Mouse (Mus musculus) ovary, postnatal 14 days (tissue): ENCODE results near the gene Cpox.

ENCODE experiments used
- DNase-seq: peaks from one replicate; pipeline ENCODE4 v3.0.0; 2022; ENCODE audit warnings: low spot score

The Cpox gene

DNA sequence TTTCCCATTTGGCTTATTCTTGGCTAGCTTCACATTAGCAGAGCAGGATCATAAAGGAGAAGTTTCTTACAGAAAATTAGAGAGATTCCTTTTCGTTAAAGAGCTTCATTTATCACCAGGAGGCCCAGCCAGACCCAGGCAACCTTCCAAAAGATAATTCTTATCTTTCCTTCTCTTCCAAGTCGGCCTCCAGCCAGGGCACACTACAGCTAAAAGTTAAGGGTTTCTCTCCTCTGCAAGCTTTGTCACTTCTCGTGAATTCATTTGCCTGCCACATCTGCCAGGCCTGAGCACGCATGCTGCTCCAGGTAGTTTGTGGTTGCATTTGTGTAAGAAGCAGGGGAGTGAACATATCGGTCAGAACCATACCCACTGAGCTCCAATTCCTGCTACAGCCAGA is 828 bp upstream of the Cpox start:
- no peak for DNase-seq

DNA sequence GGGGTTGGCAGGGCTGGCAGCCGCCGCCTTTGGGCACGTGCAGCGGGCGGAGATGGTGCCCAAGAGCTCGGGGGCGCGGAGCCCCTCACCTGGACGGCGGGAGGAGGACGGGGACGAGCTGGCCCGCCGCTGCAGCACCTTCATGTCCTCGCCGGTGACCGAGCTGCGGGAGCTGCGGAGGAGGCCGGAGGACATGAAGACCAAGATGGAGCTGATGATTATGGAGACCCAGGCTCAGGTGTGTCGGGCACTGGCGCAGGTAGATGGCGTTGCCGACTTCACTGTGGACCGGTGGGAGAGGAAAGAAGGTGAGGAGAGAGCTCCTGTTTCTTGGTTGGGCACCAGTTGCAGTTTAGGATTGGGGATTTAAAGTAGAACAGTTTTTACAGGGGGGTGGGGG is 551 bp downstream of the Cpox start:
- no peak for DNase-seq

DNA sequence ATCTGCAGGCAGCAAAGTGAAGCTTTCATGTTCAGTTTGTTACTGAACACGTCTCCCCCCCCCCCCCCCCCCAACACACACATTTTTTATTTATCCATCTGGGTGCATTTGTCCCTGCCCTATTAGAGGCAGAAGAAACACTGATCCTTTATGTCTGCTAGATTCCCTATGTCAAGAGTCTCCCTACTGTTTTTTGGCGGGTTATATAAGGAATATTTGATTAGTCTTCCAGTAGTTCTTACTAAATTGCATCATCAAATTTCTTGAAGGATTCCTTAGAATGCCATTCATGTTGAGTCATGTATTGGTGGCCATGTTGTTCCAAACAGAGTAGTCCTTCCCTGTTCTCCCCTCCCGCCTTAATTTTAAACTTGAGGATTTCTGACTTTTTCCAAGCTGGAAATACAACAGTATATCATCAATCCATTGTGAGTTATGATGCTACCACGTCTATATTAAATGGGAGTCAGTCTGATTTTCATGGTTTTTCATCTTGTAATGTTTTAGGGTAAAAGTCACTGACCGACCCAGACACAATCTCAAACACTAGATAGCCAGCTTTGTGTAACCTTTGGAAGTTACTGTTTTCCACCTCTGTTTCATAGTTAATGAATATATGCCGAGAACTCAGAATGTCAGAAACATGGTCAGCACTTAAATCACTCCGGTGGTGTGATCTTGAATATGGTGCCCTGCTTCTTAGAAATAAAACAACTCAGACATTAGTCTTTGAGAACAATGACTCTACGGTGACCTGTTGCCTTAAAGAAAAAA is 1.3 kb downstream of the Cpox start:
- no peak for DNase-seq

DNA sequence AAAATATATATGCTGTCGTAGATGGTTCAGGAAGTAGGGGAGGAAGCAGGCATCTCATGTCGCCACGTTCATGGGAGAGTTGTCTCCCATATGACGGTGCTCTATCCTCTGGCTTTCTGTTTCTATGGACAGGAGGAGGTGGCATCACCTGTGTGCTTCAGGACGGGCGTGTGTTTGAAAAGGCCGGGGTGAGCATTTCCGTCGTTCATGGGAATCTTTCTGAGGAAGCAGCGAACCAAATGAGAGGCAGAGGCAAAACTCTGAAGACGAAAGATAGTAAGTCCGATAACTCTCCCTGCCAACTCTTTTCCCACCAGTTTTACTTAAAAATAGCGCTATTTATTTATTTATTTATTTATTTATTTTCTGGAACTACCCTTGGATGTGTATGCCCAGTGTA is 2.3 kb downstream of the Cpox start:
- DNase-seq: no peak

DNA sequence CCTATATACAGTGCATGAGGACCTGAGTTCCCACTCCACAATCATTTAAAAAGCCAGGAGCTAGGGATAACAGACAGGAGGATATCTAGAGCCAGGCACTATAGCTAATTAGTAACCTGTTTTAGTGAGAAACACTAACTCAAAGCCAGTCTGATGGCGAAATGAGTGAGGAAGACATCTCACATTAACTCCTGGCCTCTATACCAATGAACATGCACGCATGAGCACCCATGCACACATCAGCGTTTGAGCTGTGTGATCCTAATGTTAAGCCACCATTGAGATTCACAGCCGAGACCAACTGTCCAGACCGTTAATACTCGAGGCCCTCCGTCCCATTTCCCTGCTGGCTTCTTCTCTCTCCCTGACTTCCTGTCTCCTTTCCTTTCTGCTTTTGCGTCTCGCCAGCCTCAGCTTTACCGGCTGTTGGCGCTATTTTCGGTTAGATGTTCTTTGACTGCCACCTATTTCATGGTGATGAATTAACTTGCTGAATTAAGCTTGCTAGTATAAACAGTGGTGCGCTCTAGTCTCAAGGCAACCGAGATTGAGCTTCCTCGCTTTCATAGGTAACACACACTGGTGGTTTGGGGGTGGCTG is 3.8 kb downstream of the Cpox start:
- DNase-seq: no peak

DNA sequence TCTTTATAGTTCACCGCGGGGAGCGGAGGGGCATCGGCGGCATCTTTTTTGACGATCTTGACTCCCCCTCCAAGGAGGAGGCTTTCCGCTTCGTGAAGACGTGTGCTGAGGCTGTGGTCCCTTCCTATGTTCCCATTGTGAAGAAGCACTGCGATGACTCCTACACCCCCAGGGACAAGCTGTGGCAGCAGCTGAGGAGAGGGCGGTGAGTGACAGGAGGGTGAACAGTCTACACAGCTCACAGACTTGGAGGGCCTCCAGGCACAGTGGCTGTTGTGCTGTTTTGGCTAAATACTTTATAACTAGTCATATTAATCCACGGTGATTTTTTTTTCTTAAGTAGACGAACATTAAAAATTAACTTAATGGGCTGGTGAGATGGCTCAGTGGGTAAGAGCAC is 5.2 kb downstream of the Cpox start:
- DNase-seq: no peak

DNA sequence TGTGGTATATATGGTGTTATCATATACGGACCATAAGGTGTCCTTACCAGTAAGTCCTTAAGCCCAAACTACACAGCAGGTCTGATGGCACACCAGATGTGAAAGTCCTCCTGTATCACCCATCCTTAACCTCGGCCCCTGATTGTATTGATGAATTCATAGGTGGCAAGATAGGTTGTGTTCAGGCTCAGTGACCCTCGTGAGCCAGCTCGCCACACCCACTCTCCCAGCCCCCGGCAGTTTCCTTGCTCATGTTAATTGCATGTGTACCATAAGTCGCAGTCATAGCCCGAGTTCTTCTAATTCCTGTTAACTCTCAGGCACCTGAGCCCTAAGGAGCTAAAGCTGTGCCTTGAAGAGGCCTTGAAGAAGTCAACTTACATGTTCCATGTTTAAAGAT is 6.1 kb downstream of the Cpox start:
- DNase-seq: no peak

DNA sequence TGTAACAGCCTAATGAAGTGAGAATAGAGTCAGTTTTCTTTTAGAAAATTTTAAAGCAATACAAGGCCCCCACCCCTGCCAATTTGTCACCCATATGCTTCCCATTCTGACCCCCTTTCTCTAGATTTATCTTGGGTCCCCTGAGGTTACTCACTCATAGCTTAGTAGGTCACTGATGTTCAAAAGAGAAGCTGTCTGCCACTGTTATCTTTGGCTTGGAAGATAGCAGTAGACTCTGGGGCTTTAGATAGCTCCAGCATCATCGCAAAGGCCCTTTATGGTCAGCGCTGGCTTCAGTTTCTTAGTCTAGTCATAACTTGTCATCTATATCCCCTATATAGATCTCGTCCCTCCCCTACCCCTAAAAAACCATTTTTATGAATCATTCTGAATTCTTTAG is 6.5 kb downstream of the Cpox start:
- DNase-seq: no peak

DNA sequence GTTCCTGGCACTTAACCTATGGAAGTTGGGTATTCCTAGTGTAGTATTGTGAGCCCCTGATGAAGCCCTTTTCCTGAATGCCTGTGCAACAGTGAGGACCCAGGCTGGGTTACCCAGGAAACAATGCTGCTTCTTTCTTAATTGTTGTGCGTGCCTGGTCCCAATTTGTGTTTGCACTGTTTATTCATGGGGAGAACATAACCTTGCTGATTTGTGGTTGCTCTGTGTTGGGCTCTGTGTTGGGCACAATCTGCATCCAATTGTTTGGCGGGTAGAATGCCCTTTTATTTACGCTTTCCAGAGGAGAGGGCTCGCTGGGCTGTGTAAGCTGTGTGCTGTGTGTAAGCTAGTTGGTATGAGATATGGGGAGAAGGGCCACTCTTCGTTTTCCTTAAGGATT is 7.4 kb downstream of the Cpox start:
- no peak for DNase-seq

DNA sequence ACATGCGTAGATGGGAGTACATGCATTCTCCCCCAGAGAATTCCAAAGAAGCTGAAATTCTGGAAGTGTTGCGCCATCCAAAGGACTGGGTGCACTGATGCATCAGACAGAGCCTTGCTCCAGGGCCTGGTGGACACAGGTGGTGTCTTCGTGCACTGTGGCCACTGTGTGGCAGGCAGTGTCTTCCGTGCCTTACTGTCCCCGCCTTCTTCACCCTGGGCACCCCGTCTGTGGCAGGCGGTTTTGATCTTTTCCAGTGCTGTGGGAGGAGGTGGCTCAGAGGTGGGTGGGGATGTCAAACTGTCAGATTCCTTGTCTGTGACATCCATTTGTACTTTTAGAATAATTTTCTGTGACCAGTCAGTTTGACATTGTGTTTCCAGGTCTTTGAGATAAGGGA is 8.6 kb downstream of the Cpox start:
- no peak for DNase-seq

DNA sequence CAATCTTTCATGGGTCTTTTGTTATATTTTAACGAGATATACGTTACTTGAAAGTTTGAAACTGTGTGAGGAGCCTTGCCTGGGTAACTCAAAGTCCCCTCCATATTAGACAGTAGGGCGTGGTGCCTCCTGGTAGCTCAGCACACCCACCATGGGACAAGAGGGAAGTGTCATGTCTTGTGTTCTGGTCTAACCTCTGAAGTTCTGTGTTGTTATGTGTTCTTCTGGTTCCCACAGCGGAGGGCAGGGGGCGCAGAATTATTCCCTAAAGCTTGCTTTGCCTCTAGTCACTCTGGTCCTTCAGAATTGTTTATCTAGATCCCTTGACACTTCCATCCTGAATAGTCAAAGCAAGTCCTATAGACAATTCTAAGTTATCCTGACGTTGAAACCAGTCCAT is 12.0 kb downstream of the Cpox start:
- DNase-seq: no peak

DNA sequence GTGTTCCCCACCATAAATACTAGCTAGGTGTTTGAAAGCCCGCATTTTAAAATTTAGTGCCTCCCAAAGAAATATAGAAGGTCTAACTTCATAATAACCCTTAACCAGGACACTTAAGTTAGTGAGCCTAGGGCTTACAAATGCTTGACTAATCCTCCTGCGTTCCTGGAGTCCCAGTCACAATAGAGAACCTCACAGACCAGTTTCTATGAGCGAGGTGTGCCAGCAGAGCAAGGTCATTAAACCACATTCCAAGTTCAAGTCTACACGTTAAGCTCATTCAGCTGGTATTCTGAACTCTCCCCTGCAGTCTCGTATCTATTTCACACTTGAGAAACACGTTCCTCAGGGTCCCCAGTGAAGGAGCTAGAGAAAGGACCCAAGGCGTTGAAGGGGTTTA is 12.8 kb downstream of the Cpox start:
- DNase-seq: no peak

DNA sequence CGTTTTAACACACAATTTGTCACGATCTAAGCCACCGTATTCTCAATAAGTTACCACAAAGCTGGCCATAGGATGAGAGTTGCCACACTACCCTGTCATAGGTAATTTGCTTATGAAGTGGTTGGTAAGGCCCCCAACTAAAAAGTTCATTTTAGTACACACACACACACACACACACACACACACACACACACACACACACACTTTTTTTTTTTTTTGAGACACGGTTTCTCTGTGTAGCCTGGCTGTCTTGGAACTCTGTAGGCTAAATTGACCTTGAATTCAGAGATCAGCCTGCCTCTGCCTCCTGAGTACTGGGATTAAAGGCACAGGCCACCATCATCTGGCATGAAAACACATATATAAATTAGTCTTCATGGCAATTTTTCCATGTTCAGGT is 13.8 kb downstream of the Cpox start:
- no peak for DNase-seq

DNA sequence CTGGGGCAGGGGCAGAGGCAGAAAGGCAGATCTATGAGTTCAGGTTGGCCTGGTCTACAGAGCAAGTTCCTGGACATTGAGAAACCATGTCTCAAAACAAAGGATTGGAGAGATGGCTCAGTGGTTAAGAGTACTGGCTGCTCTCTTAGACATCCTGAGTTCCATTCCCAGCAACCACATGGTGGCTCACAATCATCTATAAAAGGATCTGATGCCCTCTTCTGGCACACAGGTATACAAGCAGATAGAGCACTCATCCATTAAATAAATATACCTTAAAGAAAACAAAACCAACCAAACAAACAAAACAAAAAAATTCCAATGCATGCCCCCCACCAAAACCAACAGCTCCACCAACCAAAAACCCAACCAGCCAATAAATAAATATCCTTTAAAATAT is 14.4 kb downstream of the Cpox start:
- DNase-seq: no peak

DNA sequence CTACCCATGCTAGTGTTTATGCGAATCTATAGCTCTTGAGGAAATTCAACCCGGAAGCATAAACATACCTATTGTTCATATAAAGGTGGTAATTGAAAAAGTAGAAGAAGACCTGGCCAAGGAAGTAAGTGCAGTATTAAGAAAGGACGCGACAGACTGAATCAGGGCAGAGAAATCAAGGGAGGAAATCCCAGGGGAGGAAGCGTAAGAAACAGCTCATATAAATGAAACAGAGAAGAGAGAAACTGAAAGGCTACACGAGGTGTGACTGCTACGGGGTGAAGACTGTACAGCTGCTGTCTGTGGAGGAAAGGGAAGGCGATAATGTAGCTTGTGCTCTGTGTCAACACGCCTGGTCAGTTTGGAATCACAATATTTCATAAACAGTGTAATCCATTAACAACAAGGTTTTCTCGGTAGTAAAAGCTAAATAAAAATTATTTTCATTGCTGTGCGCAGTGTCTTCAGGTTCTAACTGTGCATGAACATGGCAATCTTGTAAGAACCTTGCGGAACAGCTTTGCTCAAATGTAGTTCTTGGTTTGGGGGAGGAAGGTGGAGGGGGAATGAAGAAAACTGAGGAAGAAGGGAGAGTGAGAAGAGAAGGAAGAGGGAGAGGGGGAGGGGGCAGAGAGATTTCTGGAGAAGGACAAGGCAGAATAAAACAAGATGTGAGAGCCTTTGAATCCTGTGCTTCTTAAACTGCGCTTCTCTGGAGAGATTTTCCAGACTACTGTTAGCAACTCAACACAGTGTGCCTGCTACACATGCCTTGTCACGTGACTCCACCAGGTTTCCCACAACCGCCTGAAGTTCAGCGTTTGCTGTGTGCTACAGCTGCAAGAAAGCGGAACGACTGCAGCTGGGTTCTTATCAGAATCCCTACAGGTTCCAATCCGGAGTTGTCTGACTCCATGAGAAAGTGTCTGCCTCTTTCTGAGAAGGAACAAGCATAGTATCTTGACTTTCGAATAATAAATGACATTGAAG is 15.8 kb downstream of the Cpox start:
- no peak for DNase-seq

DNA sequence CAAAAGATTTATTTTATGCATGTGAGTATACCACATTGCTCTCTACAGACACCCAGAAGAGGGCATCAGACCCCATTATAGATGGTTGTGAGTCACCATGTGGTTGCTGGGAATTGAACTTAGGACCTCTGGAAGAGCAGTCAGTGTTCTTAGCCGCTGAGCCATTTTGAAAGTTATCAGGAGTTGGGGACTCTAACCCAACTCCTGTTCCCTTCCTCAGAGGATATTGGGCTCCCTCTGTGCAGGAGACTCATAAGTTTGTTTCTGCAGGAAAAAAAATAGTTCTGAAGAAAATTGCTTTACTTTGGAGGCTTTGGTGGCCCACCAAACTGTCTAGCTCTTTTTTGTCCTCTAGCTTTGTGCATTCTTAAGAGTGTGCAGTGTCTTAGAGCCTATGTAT is 18.4 kb downstream of the Cpox start:
- DNase-seq: no peak

DNA sequence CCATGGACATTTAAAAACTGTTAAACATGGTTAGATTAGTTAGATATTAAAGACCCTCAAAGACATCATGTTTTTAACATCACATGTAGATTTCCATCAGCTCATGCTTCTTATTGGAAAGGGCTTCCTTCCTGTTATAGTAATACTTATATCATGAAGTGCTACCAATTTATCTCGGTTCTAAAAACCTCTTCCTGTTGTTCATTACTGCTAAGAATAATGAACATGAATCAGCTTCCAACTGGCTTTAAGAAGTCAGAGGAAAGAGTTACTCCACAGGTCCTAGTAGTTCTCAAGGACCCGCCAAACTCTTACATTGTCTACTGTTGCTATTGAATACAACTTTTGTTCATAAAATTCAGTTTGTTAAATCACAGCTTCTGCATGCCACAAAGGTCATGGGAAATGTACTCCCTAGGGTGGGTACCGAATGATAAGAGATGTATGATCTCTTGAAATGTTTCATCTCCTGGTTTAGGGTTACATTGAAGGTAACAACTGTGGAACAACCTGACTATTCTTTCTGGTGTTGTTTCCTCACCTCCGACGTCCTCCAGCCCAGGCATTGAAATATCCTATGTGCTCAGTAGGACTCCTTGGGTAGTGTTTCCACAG is 19.6 kb downstream of the Cpox start:
- no peak for DNase-seq

DNA sequence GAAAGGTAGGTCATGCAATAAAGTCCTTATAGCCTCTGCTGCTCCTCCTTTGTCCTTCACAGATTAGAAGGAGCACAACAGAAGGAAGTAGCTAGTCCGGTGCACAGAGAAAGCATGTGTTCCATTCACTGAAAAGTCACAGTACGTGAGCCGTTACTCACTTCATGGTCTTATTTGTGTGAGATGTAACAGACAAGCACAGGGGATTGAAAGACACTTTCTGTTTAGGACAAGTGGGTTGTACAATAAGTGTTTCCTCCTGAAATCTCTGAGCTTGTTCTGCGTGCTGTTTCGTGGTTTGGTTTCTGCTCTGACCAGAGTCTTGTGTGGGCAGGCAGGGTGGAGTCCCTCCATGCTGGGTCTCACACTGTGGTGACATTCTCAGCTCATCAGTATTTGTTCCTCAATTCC is 20.2 kb downstream of the Cpox start:
- no peak for DNase-seq

DNA sequence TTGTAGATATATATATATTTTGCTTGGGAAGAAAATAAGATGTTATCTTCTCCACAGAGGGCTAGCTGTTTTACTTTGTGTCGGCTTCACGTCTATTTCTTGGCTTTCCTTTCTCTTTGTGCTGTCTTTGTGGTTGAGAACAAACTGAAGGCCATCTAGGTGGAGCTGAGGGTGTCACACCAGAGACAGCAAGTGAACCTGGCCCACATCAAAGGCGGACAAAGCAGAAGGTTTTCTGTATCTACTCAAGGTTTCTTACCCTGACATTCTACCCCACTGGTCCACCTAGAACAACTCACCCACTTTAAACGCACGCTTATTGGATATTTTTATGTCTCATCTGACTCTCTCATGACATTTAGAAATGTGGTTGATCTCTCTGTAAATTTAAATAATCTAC is 24.0 kb downstream of the Cpox start:
- no peak for DNase-seq

DNA sequence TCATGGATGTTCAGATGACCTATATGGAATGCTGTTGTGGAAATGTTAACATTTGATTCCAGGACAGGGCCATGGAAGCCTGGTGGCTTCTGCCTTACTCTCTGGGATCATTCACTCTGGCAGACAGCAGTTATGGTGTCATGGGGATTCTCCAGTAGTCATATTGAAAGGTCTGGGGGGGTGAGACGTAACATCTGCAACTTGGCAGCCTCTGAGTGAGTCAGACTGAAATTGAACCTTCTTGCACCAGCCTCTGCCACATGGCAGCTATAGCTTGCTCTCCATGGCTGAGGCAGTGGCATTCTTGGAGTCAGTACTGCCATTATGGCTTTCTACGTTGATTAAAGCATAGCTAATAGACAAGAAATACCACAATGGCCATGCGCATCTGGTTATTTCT is 26.7 kb downstream of the Cpox start:
- no peak for DNase-seq

DNA sequence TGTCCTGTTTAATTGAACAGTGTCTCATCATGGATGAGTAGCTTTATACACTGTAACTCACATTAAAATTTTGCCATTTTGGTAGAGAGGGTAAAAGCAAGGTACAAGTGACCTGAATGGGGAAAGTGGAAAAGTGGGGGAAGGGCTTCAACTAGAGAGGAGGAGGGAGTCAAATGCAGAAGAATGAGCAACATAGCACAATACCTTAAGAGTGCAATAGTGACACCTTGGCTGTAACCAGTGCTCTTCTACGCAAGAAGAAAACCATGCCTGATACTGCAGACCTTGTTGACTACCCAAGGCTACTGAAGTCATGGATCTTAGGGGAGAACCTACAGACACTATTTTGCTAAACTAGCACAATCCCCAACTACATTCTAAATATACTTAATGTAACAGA is 27.2 kb downstream of the Cpox start:
- DNase-seq: no peak

DNA sequence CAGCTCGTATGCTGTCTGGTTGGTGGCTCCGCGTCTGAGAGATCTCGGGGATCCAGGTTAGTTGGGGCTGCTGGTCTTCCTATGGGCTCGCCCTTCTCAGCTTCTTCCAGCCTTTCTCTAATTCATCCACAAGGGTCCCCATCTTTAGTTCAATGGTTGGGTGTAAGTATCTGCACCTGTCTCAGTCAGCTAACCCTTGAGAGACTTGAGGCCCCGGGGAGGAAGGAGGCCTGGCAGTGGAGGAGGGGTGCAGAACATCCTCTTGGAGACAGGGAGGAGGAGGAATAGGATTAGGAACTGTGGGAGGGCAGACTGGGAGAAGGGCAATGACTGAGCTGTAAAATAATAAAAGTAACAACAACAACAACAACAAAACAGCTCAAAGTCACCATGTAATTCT is 30.1 kb downstream of the Cpox start:
- DNase-seq: no peak
